Mouse (Mus musculus) embryo, embryonic 9.5 days (tissue): Measurements from ENCODE around the gene Rab11fip5.

Experiments used
- DNase-seq: peaks from one replicate; pipeline ENCODE4 v3.0.0-alpha.2; 2017; ENCODE audit errors: extremely low spot score

Gene Rab11fip5

GRCm38 (mm10) chr6:85314064-85314798 lies 60.2 kb downstream of the Rab11fip5 start:
- DNase-seq: no peak

- DNase-seq: no peak
Measured at GRCm38 (mm10) chr6:85307894-85308293, 66.5 kb downstream of the Rab11fip5 start.

- no peak for DNase-seq
Measured at GRCm38 (mm10) chr6:85306375-85306774, 68.1 kb downstream of the Rab11fip5 start.

GRCm38 (mm10) chr6:85305826-85306225 lies 68.6 kb downstream of the Rab11fip5 start:
- DNase-seq: no peak

- DNase-seq: no peak
Measured at GRCm38 (mm10) chr6:85304966-85305365, 69.5 kb downstream of the Rab11fip5 start.

- DNase-seq: no peak
Measured at GRCm38 (mm10) chr6:85302326-85303055, 71.9 kb downstream of the Rab11fip5 start.

GRCm38 (mm10) chr6:85295384-85296167 lies 78.9 kb downstream of the Rab11fip5 start:
- DNase-seq: no peak

- no peak for DNase-seq
Measured at GRCm38 (mm10) chr6:85294004-85294379, 80.4 kb downstream of the Rab11fip5 start.

GRCm38 (mm10) chr6:85293255-85294003 lies 81.0 kb downstream of the Rab11fip5 start:
- peak; percentile 9 for DNase-seq

GRCm38 (mm10) chr6:85290869-85291824 lies 83.3 kb downstream of the Rab11fip5 start:
- no peak for DNase-seq

- no peak for DNase-seq
Measured at GRCm38 (mm10) chr6:85288193-85288857, 86.1 kb downstream of the Rab11fip5 start.

- DNase-seq: no peak
Measured at GRCm38 (mm10) chr6:85286283-85287047, 88.0 kb downstream of the Rab11fip5 start.
